Mouse (Mus musculus) cerebral cortex, adult 2 months (tissue): ENCODE measurements around the gene Sprr2d.

Source experiments
- WGBS: fragments of 180-500 bp; shearing (Covaris S2); methylation state at CpG from one replicate; pipeline ENCODE4 v1.1.7; 2018; 5-methylcytosine and 5-hydroxymethylcytosine counted together

Gene Sprr2d

GRCm38 (mm10) chr3:92338840-92339239, at the start of gene Sprr2d:
Gene Sprr2d, plus strand, starts transcription at chr3:92339140.
- WGBS, result 94% methylated on average over 5 of the region's 5 CpGs

- 88% methylated on average over 1 of the region's 1 CpGs for WGBS
Observed at GRCm38 (mm10) chr3:92307406-92307805, 31.5 kb upstream of the Sprr2d start.

- 78% methylated on average over 2 of the region's 2 CpGs for WGBS
Observed at GRCm38 (mm10) chr3:92316320-92316719, 22.6 kb upstream of the Sprr2d start, which contains the start of gene Sprr2b. Gene Sprr2b, plus strand, starts transcription at chr3:92316620.

- 60% methylated on average over 2 of the region's 2 CpGs for WGBS
Observed at GRCm38 (mm10) chr3:92317384-92317783, 21.6 kb upstream of the Sprr2d start.

- 81% methylated on average over 1 of the region's 1 CpGs for WGBS
Observed at GRCm38 (mm10) chr3:92336278-92336677, 2.7 kb upstream of the Sprr2d start.

GRCm38 (mm10) chr3:92351843-92352242, 12.9 kb downstream of the Sprr2d start, which contains the start of gene Sprr2e:
Gene Sprr2e, plus strand, starts transcription at chr3:92352143.
- WGBS, result 80% methylated on average over 2 of the region's 2 CpGs

- 60% methylated on average over 3 of the region's 3 CpGs for WGBS
Observed at GRCm38 (mm10) chr3:92364887-92365286, 25.9 kb downstream of the Sprr2d start, which contains the start of gene Sprr2f. Gene Sprr2f, plus strand, starts transcription at chr3:92365187.

- WGBS, result 48% methylated on average over 2 of the region's 2 CpGs
Observed at GRCm38 (mm10) chr3:92373613-92374012, 34.7 kb downstream of the Sprr2d start.

GRCm38 (mm10) chr3:92385385-92385784, 46.4 kb downstream of the Sprr2d start, which contains the start of gene Sprr2h:
Gene Sprr2h, plus strand, starts transcription at chr3:92385685.
- 88% methylated on average over 1 of the region's 1 CpGs for WGBS
